Mouse (Mus musculus): ENCODE measurements around the gene Cyp2c40. TPM values are rescaled to one million over a fixed set of nuclear protein-coding genes. Genes with fewer than 3 reads are reported as not detected.

Gene Cyp2c40
- total and polyA plus RNA-seq, 3 experiments: not detected

GRCm38 (mm10) chr19:39740920-39741319 is 71.7 kb downstream of the Cyp2c40 start, which contains the start of gene Cyp2c68:
Cyp2c68 (minus strand) TSS chr19:39741054.
- Histone ChIP-seq H3K4me3 (ENCODE audit: control insufficient read depth in 1 of 2, insufficient read depth in 1 of 2, low read depth in 2 of 2, low read length in 2 of 2) (no peak within 1 kb of the TSS), H3K4me1 (ENCODE audit: control insufficient read depth in 1 of 2, insufficient read depth in 2 of 2, low read length in 2 of 2) (no peaks in the 10 kb centered on the region), H3K79me2 (ENCODE audit: control insufficient read depth, insufficient read depth, low read length, poor library complexity) (no peaks in the 10 kb centered on the region), H3K9ac (ENCODE audit: control insufficient read depth, low read depth, low read length, poor library complexity, severe bottlenecking) (no peak within 1 kb of the TSS), H3K36me3 (ENCODE audit: control insufficient read depth in 1 of 2, insufficient read depth in 2 of 2, low read length in 2 of 2) (no peaks in the 10 kb centered on the region), H3K27me3 (ENCODE audit: control insufficient read depth in 1 of 2, insufficient read depth in 2 of 2, low read length in 2 of 2) (no peaks in the 10 kb centered on the region), H3K9me3 (replicated peaks; ENCODE audit: insufficient read depth, low read length) (no peaks in the 10 kb centered on the region), H3K27ac (ENCODE audit: control insufficient read depth, low read depth, low read length) (no peak within 1 kb of the TSS)
- no peak for DNase-seq (ENCODE audit: low read depth, low spot score)
- TF ChIP-seq MAFK (IDR thresholded peaks at IDR 0.05; ENCODE audit: borderline replicate concordance, low read depth, low read length) (no peak), SMC3 (IDR thresholded peaks at IDR 0.05; ENCODE audit: low read depth, low read length) (no peak), POLR2A (IDR thresholded peaks at IDR 0.05; ENCODE audit: control insufficient read depth in 1 of 2, insufficient read depth in 1 of 2, low read depth in 1 of 2, low read length in 2 of 2, poor library complexity in 1 of 2) (no peak), ZMIZ1 (IDR thresholded peaks at IDR 0.05; ENCODE audit: low read depth, low read length) (no peak), UBTF (IDR thresholded peaks at IDR 0.05; ENCODE audit: borderline replicate concordance, insufficient read depth, low read depth, low read length) (no peak), ZC3H11A (IDR thresholded peaks at IDR 0.05; ENCODE audit: low read depth, low read length) (no peak), KAT2A (conservative IDR thresholded peaks at IDR 0.05; ENCODE audit: low read depth, low read length) (no peak), RCOR1 (IDR thresholded peaks at IDR 0.05; ENCODE audit: low read depth, low read length) (no peak), EP300 (IDR thresholded peaks at IDR 0.05; ENCODE audit: low read depth in 1 of 2, low read length in 2 of 2) (no peak), SIN3A (IDR thresholded peaks at IDR 0.05; ENCODE audit: low read length) (no peak), ETS1 (IDR thresholded peaks at IDR 0.05; ENCODE audit: low read depth, low read length) (no peak), CHD1 (IDR thresholded peaks at IDR 0.05; ENCODE audit: low read depth, low read length) (no peak), MAZ (IDR thresholded peaks at IDR 0.05; ENCODE audit: low read depth, low read length) (no peak), BHLHE40 (IDR thresholded peaks at IDR 0.05; ENCODE audit: borderline replicate concordance, low read depth, low read length) (no peak), MEF2A (IDR thresholded peaks at IDR 0.05; ENCODE audit: extremely low read depth, insufficient replicate concordance, low read depth, low read length, poor library complexity, severe bottlenecking) (no peak), NELFE (IDR thresholded peaks at IDR 0.05; ENCODE audit: low read depth, low read length) (no peak)

Other genes starting within 250 kb of the Cyp2c40 start
- gene Cyp2c67, start 163.8 kb downstream of the Cyp2c40 start, total RNA-seq (2012; rRNA removed): not detected in 2 replicates
- not detected for gene Cyp2c67, start 163.8 kb downstream of the Cyp2c40 start, polyA plus RNA-seq (2012; ENCODE audit: insufficient read depth in 1 of 2, insufficient read length in 2 of 2, low read depth in 1 of 2, low replicate concordance in 2 of 2, missing spikeins in 1 of 2)
- gene Cyp2c68, start 71.8 kb downstream of the Cyp2c40 start, total RNA-seq (2012; rRNA removed): not detected in 2 replicates
- not detected for gene Cyp2c68, start 71.8 kb downstream of the Cyp2c40 start, polyA plus RNA-seq (2012; ENCODE audit: insufficient read depth in 1 of 2, insufficient read length in 2 of 2, low read depth in 1 of 2, low replicate concordance in 2 of 2, missing spikeins in 1 of 2)
- not detected in 2 replicates for gene Cyp2c69, start 74.0 kb upstream of the Cyp2c40 start, total RNA-seq (2012; rRNA removed)
- gene Cyp2c69, start 74.0 kb upstream of the Cyp2c40 start, polyA plus RNA-seq (2012; ENCODE audit: insufficient read depth in 1 of 2, insufficient read length in 2 of 2, low read depth in 1 of 2, low replicate concordance in 2 of 2, missing spikeins in 1 of 2): not detected
- not detected in 2 replicates for gene Cyp2c37, start 179.6 kb upstream of the Cyp2c40 start, total RNA-seq (2012; rRNA removed)
- gene Cyp2c37, start 179.6 kb upstream of the Cyp2c40 start, polyA plus RNA-seq (2012; ENCODE audit: insufficient read depth in 1 of 2, insufficient read length in 2 of 2, low read depth in 1 of 2, low replicate concordance in 2 of 2, missing spikeins in 1 of 2): not detected

All from MEL (cell line).